Mouse (Mus musculus): Measurements from ENCODE around the gene Nox4. TPM values are rescaled to one million over a fixed set of nuclear protein-coding genes. Genes with fewer than 3 reads are reported as not detected.

Nox4 gene
- polyA plus RNA-seq, 1 experiment from 2014 or later = 0.07 TPM

GRCm38 (mm10) chr7:87367834-87368233, 121.9 kb downstream of the Nox4 start:
- H3K9me3 ChIP-seq (ENCODE audit: low read length) = no peaks in the 10 kb centered on the region
- H3K27ac ChIP-seq (ENCODE audit: low read depth) = no peak overlapping the region
- no peak for ATAC-seq
- no peak overlapping the region for H3K9ac ChIP-seq (replicated peaks)
- H3K4me2 ChIP-seq (ENCODE audit: low read depth, low read length) = no peak overlapping the region
- DNase-seq = no peak
- H3K36me3 ChIP-seq (replicated peaks; ENCODE audit: insufficient read depth, low read length) = no peaks in the 10 kb centered on the region
- no peak for TF ChIP-seq CTCF (IDR thresholded peaks at IDR 0.05; ENCODE audit: low read depth)
- TF ChIP-seq EP300 (IDR thresholded peaks at IDR 0.05; ENCODE audit: low read depth) = no peak
- no peaks in the 10 kb centered on the region for H3K4me1 ChIP-seq (ENCODE audit: insufficient read depth)
- H3K27me3 ChIP-seq (ENCODE audit: insufficient read depth, low read length) = no peaks in the 10 kb centered on the region
- H3K4me3 ChIP-seq (ENCODE audit: low read depth, low read length) = no peak overlapping the region

- no peak overlapping the region for H3K4me3 ChIP-seq (ENCODE audit: low read depth, low read length)
- H3K9me3 ChIP-seq (ENCODE audit: low read length) = no peaks in the 10 kb centered on the region
- no peak overlapping the region for H3K27ac ChIP-seq (ENCODE audit: low read depth)
- no peak for TF ChIP-seq EP300 (IDR thresholded peaks at IDR 0.05; ENCODE audit: low read depth)
- TF ChIP-seq CTCF (IDR thresholded peaks at IDR 0.05; ENCODE audit: low read depth) = no peak
- no peak overlapping the region for H3K4me2 ChIP-seq (ENCODE audit: low read depth, low read length)
- 74% methylated on average over 1 of the region's 1 CpGs for WGBS (ENCODE audit: insufficient replicate concordance)
- no peak overlapping the region for H3K9ac ChIP-seq (replicated peaks)
- no peaks in the 10 kb centered on the region for H3K36me3 ChIP-seq (replicated peaks; ENCODE audit: insufficient read depth, low read length)
- DNase-seq = no peak
- no peak for ATAC-seq
- no peaks in the 10 kb centered on the region for H3K27me3 ChIP-seq (ENCODE audit: insufficient read depth, low read length)
- no peaks in the 10 kb centered on the region for H3K4me1 ChIP-seq (ENCODE audit: insufficient read depth)
Measured at GRCm38 (mm10) chr7:87369131-87369530, 123.2 kb downstream of the Nox4 start.

GRCm38 (mm10) chr7:87370789-87371188, 124.9 kb downstream of the Nox4 start:
- H3K9ac ChIP-seq (replicated peaks) = no peak overlapping the region
- DNase-seq (no peak), ATAC-seq (no peak)
- H3K9me3 ChIP-seq (ENCODE audit: low read length) = no peaks in the 10 kb centered on the region
- no peaks in the 10 kb centered on the region for H3K27me3 ChIP-seq (ENCODE audit: insufficient read depth, low read length)
- no peak for TF ChIP-seq EP300 (IDR thresholded peaks at IDR 0.05; ENCODE audit: low read depth)
- TF ChIP-seq CTCF (IDR thresholded peaks at IDR 0.05; ENCODE audit: low read depth) = no peak
- H3K36me3 ChIP-seq (replicated peaks; ENCODE audit: insufficient read depth, low read length) = no peaks in the 10 kb centered on the region
- H3K4me3 ChIP-seq (ENCODE audit: low read depth, low read length) = no peak overlapping the region
- whole genome bisulfite sequencing (ENCODE audit: insufficient replicate concordance) = 76% methylated on average over 2 of the region's 2 CpGs
- H3K4me2 ChIP-seq (ENCODE audit: low read depth, low read length) = no peak overlapping the region
- no peak overlapping the region for H3K27ac ChIP-seq (ENCODE audit: low read depth)
- no peaks in the 10 kb centered on the region for H3K4me1 ChIP-seq (ENCODE audit: insufficient read depth)

DNA sequence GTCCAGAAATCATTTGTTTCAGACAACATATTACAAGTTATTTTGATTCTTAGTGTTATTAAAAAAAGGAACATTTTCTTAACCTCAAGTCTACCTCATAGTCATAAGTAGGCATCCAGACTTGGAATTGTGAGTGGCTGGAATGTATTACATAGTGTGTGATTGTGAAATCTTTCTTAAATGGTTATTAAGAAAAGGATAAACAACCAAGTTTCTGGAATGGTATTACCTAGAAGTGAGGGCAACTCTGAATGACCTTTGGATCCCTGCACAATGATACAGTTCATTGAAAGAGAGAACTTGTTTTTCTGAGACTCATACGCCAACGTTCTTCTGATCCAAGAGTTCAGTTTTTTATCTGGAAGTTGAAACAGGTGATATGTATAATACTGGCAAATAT, 125.4 kb downstream of the Nox4 start:
- no peaks in the 10 kb centered on the region for H3K9me3 ChIP-seq (ENCODE audit: low read length)
- no peak overlapping the region for H3K9ac ChIP-seq (replicated peaks)
- H3K4me3 ChIP-seq (ENCODE audit: low read depth, low read length) = no peak overlapping the region
- H3K36me3 ChIP-seq (replicated peaks; ENCODE audit: insufficient read depth, low read length) = no peaks in the 10 kb centered on the region
- no peak for DNase-seq
- TF ChIP-seq EP300 (IDR thresholded peaks at IDR 0.05; ENCODE audit: low read depth) = no peak
- TF ChIP-seq CTCF (IDR thresholded peaks at IDR 0.05; ENCODE audit: low read depth) = no peak
- H3K27ac ChIP-seq (ENCODE audit: low read depth) = no peak overlapping the region
- H3K4me1 ChIP-seq (ENCODE audit: insufficient read depth) = no peaks in the 10 kb centered on the region
- no peaks in the 10 kb centered on the region for H3K27me3 ChIP-seq (ENCODE audit: insufficient read depth, low read length)
- ATAC-seq = no peak
- H3K4me2 ChIP-seq (ENCODE audit: low read depth, low read length) = no peak overlapping the region
- 80% methylated on average over 2 of the region's 2 CpGs for WGBS (ENCODE audit: insufficient replicate concordance)

GRCm38 (mm10) chr7:87374322-87374721, 128.4 kb downstream of the Nox4 start:
- Histone ChIP-seq H3K9me3 (ENCODE audit: low read length) (no peaks in the 10 kb centered on the region), H3K4me1 (ENCODE audit: insufficient read depth) (no peaks in the 10 kb centered on the region), H3K4me2 (ENCODE audit: low read depth, low read length) (no peak overlapping the region), H3K27me3 (ENCODE audit: insufficient read depth, low read length) (no peaks in the 10 kb centered on the region), H3K36me3 (replicated peaks; ENCODE audit: insufficient read depth, low read length) (no peaks in the 10 kb centered on the region), H3K9ac (replicated peaks) (no peak overlapping the region), H3K4me3 (ENCODE audit: low read depth, low read length) (no peak overlapping the region), H3K27ac (ENCODE audit: low read depth) (no peak overlapping the region)
- no peak for DNase-seq
- TF ChIP-seq EP300 (IDR thresholded peaks at IDR 0.05; ENCODE audit: low read depth) = no peak
- no peak for TF ChIP-seq CTCF (IDR thresholded peaks at IDR 0.05; ENCODE audit: low read depth)
- no peak for ATAC-seq

DNA sequence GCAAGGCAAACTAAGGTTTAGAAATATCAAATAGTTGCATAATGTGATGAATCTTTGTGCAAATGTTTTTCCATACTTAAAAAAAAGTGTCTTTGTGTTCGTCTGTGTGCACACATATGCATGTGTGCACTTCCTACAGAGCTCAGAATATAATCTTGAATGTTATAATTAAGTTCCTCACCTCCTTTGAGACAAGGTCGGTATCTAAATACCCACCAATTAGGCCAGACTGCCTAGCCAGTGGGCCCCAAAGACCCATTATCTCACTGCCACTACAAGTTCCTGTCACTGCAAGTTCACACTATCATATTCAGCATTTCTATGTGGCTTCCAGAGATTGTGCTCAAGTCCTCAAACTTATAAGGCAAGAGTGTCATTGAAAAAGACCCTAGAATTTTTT, 129.0 kb downstream of the Nox4 start:
- Histone ChIP-seq H3K27me3 (ENCODE audit: insufficient read depth, low read length) (no peaks in the 10 kb centered on the region), H3K27ac (ENCODE audit: low read depth) (no peak overlapping the region), H3K9me3 (ENCODE audit: low read length) (no peaks in the 10 kb centered on the region), H3K4me3 (ENCODE audit: low read depth, low read length) (no peak overlapping the region), H3K9ac (replicated peaks) (no peak overlapping the region), H3K4me1 (ENCODE audit: insufficient read depth) (no peaks in the 10 kb centered on the region), H3K36me3 (replicated peaks; ENCODE audit: insufficient read depth, low read length) (no peaks in the 10 kb centered on the region), H3K4me2 (ENCODE audit: low read depth, low read length) (no peak overlapping the region)
- WGBS (ENCODE audit: insufficient replicate concordance) = 42% methylated on average over 2 of the region's 2 CpGs
- ATAC-seq = no peak
- TF ChIP-seq EP300 (IDR thresholded peaks at IDR 0.05; ENCODE audit: low read depth) = no peak
- no peak for TF ChIP-seq CTCF (IDR thresholded peaks at IDR 0.05; ENCODE audit: low read depth)
- DNase-seq = no peak

DNA sequence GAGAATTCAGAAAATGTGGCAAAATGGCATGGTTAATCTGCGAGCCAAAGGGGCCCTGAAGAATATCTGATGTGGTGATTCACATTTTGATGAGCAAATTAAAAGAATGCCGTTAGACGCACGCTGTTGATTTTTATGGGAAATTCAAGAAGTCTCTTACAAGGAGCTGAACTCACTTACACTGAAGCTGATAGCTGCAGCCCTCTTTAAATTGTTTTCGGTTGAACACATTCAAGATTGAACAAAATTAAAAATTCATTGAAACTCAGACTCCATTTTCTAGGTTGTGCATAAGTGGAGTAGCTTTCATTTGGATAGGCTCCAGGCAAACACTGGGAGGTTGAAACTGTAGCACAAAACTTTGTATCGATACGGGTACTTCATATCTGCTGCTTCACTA, 151.1 kb downstream of the Nox4 start:
- ATAC-seq = no peak
- WGBS (ENCODE audit: insufficient replicate concordance) = 84% methylated on average over 7 of the region's 7 CpGs
- H3K9ac ChIP-seq (replicated peaks) = no peak overlapping the region
- no peaks in the 10 kb centered on the region for H3K27me3 ChIP-seq (ENCODE audit: insufficient read depth, low read length)
- H3K4me2 ChIP-seq (ENCODE audit: low read depth, low read length) = no peak overlapping the region
- H3K36me3 ChIP-seq (replicated peaks; ENCODE audit: insufficient read depth, low read length) = no peaks in the 10 kb centered on the region
- DNase-seq = no peak
- H3K4me1 ChIP-seq (ENCODE audit: insufficient read depth) = no peaks in the 10 kb centered on the region
- H3K4me3 ChIP-seq (ENCODE audit: low read depth, low read length) = no peak overlapping the region
- no peak for TF ChIP-seq CTCF (IDR thresholded peaks at IDR 0.05; ENCODE audit: low read depth)
- no peak for TF ChIP-seq EP300 (IDR thresholded peaks at IDR 0.05; ENCODE audit: low read depth)
- H3K27ac ChIP-seq (ENCODE audit: low read depth) = no peak overlapping the region
- H3K9me3 ChIP-seq (ENCODE audit: low read length) = no peaks in the 10 kb centered on the region

Measured in liver, postnatal 0 days (tissue).